Mouse (Mus musculus) bone marrow macrophage, adult 2 months (primary cell): ENCODE data around the gene Map3k20.

Experiments
- CTCF ChIP-seq: IDR thresholded peaks from 2 replicates; pipeline ENCODE4 v1.5.1; 2012; ENCODE audit warnings: low read depth, mild to moderate bottlenecking, low read length, moderate library complexity
- POLR2A ChIP-seq: IDR thresholded peaks from 2 replicates; pipeline ENCODE4 v1.6.1; 2012; ENCODE audit warnings: mild to moderate bottlenecking, low read depth, low read length, borderline replicate concordance

GRCm38 (mm10) chr2:72477221-72477620 is 191.8 kb downstream of the Map3k20 start:
- no peak for TF ChIP-seq POLR2A
- TF ChIP-seq CTCF, result no peak
